Mouse (Mus musculus): ENCODE results near the gene Atp5c1.

The Atp5c1 gene

GRCm38 (mm10) chr2:10080310-10081010 is at the start of gene Atp5c1, which contains the start of gene Kin:
Gene Atp5c1 (minus strand): TSS chr2:10080510.
Gene Kin (plus strand): TSS chr2:10080593.
- in situ Hi-C loops (cut with MboI; ENCODE audit: low pct_unique_long_range_greater_than_20kb in 1 of 2, low sequenced_read_pairs in 2 of 2, unreplicated experiment in 1 of 2), result no loop called here

- in situ Hi-C loops (cut with MboI; ENCODE audit: low pct_unique_long_range_greater_than_20kb in 1 of 2, low sequenced_read_pairs in 2 of 2, unreplicated experiment in 1 of 2), result no loop called here
Measured at GRCm38 (mm10) chr2:10128571-10128970, 48.3 kb upstream of the Atp5c1 start.

DNA sequence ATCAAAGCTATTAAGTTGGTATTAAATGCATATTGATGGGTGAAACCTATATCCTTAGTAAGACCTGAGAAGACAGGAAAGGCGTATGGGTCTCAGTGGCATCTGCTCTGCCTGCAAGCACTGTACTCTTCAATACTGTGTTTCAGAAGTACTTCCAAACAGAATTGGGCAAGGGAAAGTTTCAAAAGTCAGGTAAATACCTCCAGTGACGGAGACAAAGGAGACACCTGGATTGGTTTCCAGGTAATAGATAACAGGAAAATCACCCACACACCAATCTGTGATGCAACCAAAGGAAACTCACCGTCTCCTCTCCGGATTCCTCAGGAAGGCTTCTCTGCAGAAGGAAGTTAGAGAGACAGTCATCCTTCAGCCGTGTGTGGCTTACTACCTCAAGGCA is 47.2 kb upstream of the Atp5c1 start:
- in situ Hi-C loops (cut with MboI; ENCODE audit: low pct_unique_long_range_greater_than_20kb in 1 of 2, low sequenced_read_pairs in 2 of 2, unreplicated experiment in 1 of 2), result no loop called here

DNA sequence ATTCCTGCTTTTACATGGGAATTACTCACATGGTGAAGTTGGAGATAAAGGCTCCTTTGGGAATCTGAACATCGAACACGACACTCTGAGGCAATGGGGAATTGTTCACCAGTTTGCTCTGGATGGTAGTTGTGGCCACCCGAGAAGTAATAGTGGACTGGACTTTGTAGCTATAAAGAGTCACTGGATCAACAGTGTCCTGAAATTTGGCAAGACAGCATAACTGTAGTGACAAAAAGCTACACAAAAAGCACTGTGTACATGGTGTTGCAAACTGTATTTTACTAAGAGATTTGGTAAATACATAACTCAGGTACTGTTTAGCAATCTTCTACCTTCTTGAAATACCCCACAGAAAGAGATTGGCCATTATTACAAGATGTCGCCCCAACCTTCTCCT is 45.8 kb upstream of the Atp5c1 start:
- in situ Hi-C loops (cut with MboI; ENCODE audit: low pct_unique_long_range_greater_than_20kb in 1 of 2, low sequenced_read_pairs in 2 of 2, unreplicated experiment in 1 of 2), result no loop called here

GRCm38 (mm10) chr2:10121826-10122225 is 41.5 kb upstream of the Atp5c1 start:
- in situ Hi-C loops (cut with MboI; ENCODE audit: low pct_unique_long_range_greater_than_20kb in 1 of 2, low sequenced_read_pairs in 2 of 2, unreplicated experiment in 1 of 2), result no loop called here

DNA sequence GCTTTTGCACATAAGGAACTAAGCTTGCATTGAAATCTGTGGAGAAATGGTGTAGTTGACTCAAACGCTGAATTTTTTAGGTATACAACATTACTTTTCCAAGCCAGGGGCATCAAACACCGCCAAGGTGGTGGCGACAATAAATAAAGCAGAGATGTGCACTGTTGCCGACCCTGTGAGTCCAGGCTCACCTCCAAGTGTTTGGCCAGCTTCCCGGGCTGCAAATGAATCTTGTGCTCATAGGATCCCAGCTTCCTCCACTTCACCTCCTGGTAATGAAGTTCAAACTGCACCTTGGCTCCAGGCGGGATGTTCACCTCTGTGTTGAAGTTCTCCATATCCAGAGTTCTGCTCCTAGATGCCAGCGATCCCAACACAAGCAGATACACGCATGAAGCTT is 39.0 kb upstream of the Atp5c1 start:
- in situ Hi-C loops (cut with MboI; ENCODE audit: low pct_unique_long_range_greater_than_20kb in 1 of 2, low sequenced_read_pairs in 2 of 2, unreplicated experiment in 1 of 2), result no loop called here

DNA sequence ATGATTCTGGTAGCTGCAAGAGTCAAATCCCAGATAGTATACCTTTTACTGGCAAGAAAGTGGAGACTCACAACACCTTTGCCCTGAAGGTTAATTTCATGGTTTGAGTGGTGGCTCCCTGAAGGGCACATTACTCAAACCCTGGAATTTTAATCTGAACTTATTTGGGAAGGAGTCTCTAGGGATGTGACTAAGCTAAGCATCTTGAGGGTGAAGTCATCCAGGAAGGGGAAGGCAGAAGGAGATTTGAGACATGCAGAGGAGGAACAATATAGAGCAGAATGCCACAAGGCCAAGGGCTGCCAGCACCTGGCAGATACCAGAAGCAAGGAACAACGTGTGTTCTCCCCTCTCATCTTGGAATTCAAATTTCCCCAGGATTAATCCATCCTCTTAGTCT is 38.4 kb upstream of the Atp5c1 start:
- in situ Hi-C loops (cut with MboI; ENCODE audit: low pct_unique_long_range_greater_than_20kb in 1 of 2, low sequenced_read_pairs in 2 of 2, unreplicated experiment in 1 of 2), result no loop called here

DNA sequence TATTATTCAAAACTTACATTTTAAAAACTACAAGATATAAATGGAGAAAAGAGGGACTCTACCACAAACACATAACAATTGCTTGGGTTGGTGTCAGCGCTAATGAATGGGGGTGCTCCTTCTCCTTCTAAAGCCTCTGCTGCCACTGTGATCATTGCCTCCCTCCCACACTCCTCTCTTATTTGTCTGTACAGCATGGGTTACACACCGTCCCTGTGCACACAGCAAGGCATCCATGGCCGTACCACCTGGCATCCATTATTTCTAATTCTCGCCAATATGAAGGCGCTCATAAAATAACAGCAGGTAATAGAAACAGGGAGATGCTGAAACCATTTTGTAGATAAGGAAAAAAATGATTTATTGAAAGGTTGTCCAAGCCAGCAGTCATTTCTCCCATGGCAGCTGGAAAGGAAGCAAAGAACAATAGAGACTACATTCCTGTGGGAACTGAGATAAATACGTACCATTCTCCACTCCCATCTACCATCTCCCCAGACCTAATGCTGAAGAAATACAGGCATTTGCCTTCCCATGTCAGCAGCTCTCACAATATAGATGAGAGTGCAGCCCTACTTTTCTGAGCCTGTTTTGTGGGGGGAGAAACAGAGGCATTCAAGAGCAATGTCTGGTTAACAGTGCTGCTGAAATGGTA is 28.4 kb upstream of the Atp5c1 start:
- in situ Hi-C loops (cut with MboI; ENCODE audit: low pct_unique_long_range_greater_than_20kb in 1 of 2, low sequenced_read_pairs in 2 of 2, unreplicated experiment in 1 of 2), result no loop called here

- in situ Hi-C loops (cut with MboI; ENCODE audit: low pct_unique_long_range_greater_than_20kb in 1 of 2, low sequenced_read_pairs in 2 of 2, unreplicated experiment in 1 of 2), result loop anchor here in 1 of 2 experiments (5.0 kb wide), 1 partner anchor 191 kb away; no protein-coding TSS in a partner anchor
Measured at GRCm38 (mm10) chr2:10101180-10101579, 20.9 kb upstream of the Atp5c1 start.

- in situ Hi-C loops (cut with MboI; ENCODE audit: low pct_unique_long_range_greater_than_20kb in 1 of 2, low sequenced_read_pairs in 2 of 2, unreplicated experiment in 1 of 2), result loop anchor here in 1 of 2 experiments (5.0 kb wide), 1 partner anchor 192 kb away; no protein-coding TSS in a partner anchor
Measured at GRCm38 (mm10) chr2:10100471-10100870, 20.2 kb upstream of the Atp5c1 start.

DNA sequence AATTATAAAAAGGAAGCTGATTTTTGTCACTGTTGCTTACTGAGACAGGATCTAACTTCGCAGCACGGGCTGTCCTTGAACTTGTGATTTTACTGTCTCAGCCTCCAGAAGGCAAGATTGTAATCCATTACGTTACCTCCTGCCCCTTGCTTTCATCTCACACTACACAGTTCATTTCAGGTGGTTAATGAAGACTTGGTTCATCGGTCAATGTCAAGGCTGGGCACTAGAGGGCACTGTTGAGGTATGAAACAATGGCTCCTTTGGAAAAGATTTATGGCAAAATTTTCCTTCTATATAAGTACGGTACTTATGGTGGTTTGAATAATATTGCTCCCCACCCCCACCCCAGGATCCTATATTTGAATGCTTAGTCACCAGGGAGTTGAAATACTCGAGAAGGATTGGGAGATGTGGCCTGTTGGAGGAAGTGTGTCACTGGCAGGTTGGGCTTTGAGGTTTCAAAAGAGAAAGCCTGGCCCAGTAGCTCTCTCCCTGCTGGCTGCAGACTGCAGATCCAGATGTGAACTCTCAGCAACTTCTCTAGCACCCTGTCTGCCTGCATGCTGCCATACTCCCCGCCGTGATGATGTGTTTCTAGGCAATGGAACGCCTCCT is 18.4 kb upstream of the Atp5c1 start:
- in situ Hi-C loops (cut with MboI; ENCODE audit: low pct_unique_long_range_greater_than_20kb in 1 of 2, low sequenced_read_pairs in 2 of 2, unreplicated experiment in 1 of 2), result loop anchor here in 1 of 2 experiments (10.0 kb wide), 1 partner anchor 196 kb away; no protein-coding TSS in a partner anchor

- in situ Hi-C loops (cut with MboI; ENCODE audit: low pct_unique_long_range_greater_than_20kb in 1 of 2, low sequenced_read_pairs in 2 of 2, unreplicated experiment in 1 of 2), result loop anchor here in 1 of 2 experiments (10.0 kb wide), 1 partner anchor 200 kb away; no protein-coding TSS in a partner anchor
Measured at GRCm38 (mm10) chr2:10094327-10095100, 14.2 kb upstream of the Atp5c1 start.

GRCm38 (mm10) chr2:10087256-10087850 is 7.0 kb upstream of the Atp5c1 start:
- in situ Hi-C loops (cut with MboI; ENCODE audit: low pct_unique_long_range_greater_than_20kb in 1 of 2, low sequenced_read_pairs in 2 of 2, unreplicated experiment in 1 of 2), result no loop called here

DNA sequence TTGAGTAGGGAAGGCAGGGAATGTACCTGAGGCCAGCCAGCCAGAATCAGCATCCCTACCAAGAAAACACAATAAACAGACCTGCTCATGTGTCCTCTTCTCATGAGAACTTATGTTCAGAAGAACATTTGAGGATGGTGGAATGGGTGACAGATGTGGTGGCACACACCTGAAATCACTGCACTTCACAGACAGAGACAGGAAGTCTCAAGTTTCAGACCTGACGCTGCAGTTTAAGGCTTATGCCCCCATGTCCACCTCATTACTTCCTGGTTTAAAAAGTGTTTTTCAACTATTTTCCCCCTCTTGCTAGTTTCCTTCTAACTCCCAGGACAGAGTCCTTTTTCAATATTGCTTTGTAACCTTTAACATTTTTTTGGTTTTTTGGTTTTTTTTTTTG is 2.4 kb upstream of the Atp5c1 start:
- in situ Hi-C loops (cut with MboI; ENCODE audit: low pct_unique_long_range_greater_than_20kb in 1 of 2, low sequenced_read_pairs in 2 of 2, unreplicated experiment in 1 of 2), result no loop called here

DNA sequence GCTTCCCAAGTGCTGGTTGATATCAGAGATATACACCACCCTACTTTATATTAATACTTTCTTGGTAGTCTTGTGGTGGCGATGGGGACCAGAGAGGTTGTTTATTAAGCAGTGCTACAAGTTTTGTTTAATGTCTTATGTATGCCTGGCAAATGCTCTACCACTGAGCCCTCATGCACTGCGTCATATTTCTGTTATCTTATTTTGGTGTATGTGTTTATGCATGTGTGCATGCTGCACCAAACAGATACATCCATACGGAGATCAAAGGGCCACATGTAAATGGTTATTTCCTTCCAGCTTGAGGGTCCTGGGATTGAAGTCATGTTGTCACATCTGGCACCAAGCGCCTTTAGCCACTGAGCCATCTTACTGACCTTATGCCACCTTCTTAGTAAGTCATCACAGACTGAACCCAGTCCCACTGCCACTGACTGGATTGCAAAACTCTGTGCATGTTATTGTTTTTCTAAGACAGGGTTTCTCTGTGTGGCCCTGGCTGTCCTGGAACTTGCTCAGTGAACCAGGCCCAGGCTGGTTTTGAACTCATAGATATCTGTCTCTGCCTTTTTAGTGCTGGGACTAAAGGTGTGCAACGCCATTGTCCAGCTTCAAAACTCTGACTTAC is 1.3 kb upstream of the Atp5c1 start:
- in situ Hi-C loops (cut with MboI; ENCODE audit: low pct_unique_long_range_greater_than_20kb in 1 of 2, low sequenced_read_pairs in 2 of 2, unreplicated experiment in 1 of 2), result no loop called here

DNA sequence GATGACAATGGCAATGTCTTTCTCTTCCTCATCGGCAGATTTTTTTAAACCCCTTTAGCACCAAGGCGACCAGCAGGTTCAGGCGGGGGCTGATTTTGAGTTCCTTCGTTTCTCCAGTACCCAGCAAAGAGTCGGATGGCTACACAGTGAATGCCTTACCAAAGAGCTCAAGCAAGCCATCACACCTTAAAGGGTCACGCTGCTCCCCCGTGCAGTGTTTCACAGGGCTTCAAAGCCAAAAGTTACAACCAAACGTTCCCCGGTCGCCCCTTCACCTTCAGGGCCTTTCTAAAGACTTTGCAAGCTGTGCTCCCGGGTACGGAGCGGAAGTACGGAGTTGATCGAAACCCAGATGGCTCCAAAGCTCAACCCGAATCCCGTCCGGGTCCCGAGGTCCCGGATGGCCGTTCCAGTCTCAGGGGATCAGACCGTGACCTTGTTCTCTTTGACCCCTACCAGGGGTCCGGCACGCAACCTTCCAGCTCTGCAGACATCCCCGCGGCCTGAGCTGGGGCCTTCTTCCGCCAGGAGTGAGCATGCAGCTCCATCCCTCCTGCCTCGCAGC is 483 bp downstream of the Atp5c1 start:
- in situ Hi-C loops (cut with MboI; ENCODE audit: low pct_unique_long_range_greater_than_20kb in 1 of 2, low sequenced_read_pairs in 2 of 2, unreplicated experiment in 1 of 2), result no loop called here

DNA sequence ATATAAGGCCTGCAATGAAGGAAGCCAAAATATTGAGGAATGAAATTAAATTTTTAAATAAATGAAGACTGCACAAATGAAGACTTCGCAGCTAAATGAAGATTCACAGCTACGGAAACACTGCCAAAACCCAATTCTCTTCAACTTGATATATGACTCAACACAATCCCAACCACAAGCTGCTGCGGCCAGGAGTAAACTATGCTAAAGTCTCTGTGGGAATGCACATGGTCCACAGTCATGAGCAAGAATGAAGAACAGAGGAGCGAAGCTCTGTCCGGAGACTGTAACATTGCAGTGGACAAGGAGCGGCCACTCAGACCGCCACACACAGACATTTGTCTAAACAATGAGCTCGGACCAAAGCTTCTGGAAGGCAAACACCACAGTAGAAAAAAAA is 3.6 kb downstream of the Atp5c1 start:
- in situ Hi-C loops (cut with MboI; ENCODE audit: low pct_unique_long_range_greater_than_20kb in 1 of 2, low sequenced_read_pairs in 2 of 2, unreplicated experiment in 1 of 2), result no loop called here

GRCm38 (mm10) chr2:10074470-10074869 is 5.8 kb downstream of the Atp5c1 start:
- in situ Hi-C loops (cut with MboI; ENCODE audit: low pct_unique_long_range_greater_than_20kb in 1 of 2, low sequenced_read_pairs in 2 of 2, unreplicated experiment in 1 of 2), result no loop called here
